Mouse (Mus musculus) heart, embryonic 14.5 days (tissue): Measurements from ENCODE around the gene Abcd3. TPM values are rescaled to one million over a fixed set of nuclear protein-coding genes. Genes with fewer than 3 reads are reported as not detected.

ENCODE experiments used
- ATAC-seq: fragments of 200-750 bp; cut with Nextera tagmentation; 2 replicates; pipeline ENCODE4 v1.8.0; 2017; ENCODE audit warnings: low read depth, moderate TSS enrichment; ENCODE audit not compliant: insufficient number of reproducible peaks, insufficient read depth, low FRiP score
- H3K27ac ChIP-seq, 2 experiments: fragments of 200-500 bp in 1 of 2; fragments of 300-500 bp in 1 of 2; sonication (generic) in 1 of 2; replicated peaks in 1 of 2; 2 replicates each; pipeline ENCODE4 v1.5.1; 2012 to 2014; ENCODE audit warnings: low read depth in 2 of 2, low read length in 2 of 2, control low read depth in 1 of 2, mild to moderate bottlenecking in 1 of 2, mixed read lengths in 1 of 2; ENCODE audit not compliant: control insufficient read depth in 1 of 2, insufficient read depth in 1 of 2
- H3K27me3 ChIP-seq: fragments of 300-500 bp; sonication (generic); 2 replicates; pipeline ENCODE4 v1.6.1; 2014; ENCODE audit warnings: mild to moderate bottlenecking, low read length, control low read depth; ENCODE audit not compliant: control insufficient read depth, insufficient read depth
- H3K36me3 ChIP-seq: fragments of 300-500 bp; sonication (generic); 2 replicates; pipeline ENCODE4 v1.6.1; 2014; ENCODE audit warnings: mild to moderate bottlenecking, control low read depth, low read length, mixed read lengths; ENCODE audit not compliant: control insufficient read depth, insufficient read depth
- H3K4me1 ChIP-seq, 2 experiments: fragments of 200-500 bp in 1 of 2; fragments of 300-500 bp in 1 of 2; sonication (generic) in 1 of 2; 2 replicates each; pipeline ENCODE4 v1.6.1; 2012 to 2014; ENCODE audit warnings: low read length in 2 of 2, control low read depth in 1 of 2, mixed read lengths in 1 of 2; ENCODE audit not compliant: control insufficient read depth in 2 of 2, insufficient read depth in 2 of 2
- H3K4me2 ChIP-seq: fragments of 300-500 bp; sonication (generic); 2 replicates; pipeline ENCODE4 v1.6.1; 2014; ENCODE audit warnings: mild to moderate bottlenecking, low read length
- H3K4me3 ChIP-seq, 2 experiments: fragments of 200-500 bp in 1 of 2; fragments of 300-500 bp in 1 of 2; sonication (generic) in 1 of 2; 2 replicates each; pipeline ENCODE4 v1.5.1; 2012 to 2014; ENCODE audit warnings: low read length in 2 of 2, mild to moderate bottlenecking in 2 of 2, control low read depth in 1 of 2, low read depth in 1 of 2, moderate library complexity in 1 of 2; ENCODE audit not compliant: control insufficient read depth in 1 of 2, insufficient read depth in 1 of 2
- H3K9ac ChIP-seq: fragments of 300-500 bp; sonication (generic); 2 replicates; pipeline ENCODE4 v1.6.1; 2014; ENCODE audit warnings: mild to moderate bottlenecking, low read length
- H3K9me3 ChIP-seq: fragments of 300-500 bp; sonication (generic); 2 replicates; pipeline ENCODE4 v1.6.1; 2016; ENCODE audit warnings: low read length, control low read depth; ENCODE audit not compliant: control insufficient read depth
- WGBS: fragments of 180-500 bp; shearing (Covaris S2); extraction: QIAGEN DNeasy Blood & Tissue Kit; methylation state at CpG from one replicate; pipeline ENCODE4 v1.1.7; 2014; 5-methylcytosine and 5-hydroxymethylcytosine counted together
- polyA plus RNA-seq: library from polyadenylated mRNA; unstranded; fragments of >200 nt; fragmentation: Nextera tagmentation; extraction: Ambion mirVana; gene quantifications from 2 replicates; pipeline ENCODE4 v1.2.1, GENCODE M21; 2014

The Abcd3 gene
- polyA plus RNA-seq, 1 experiment from 2014 or later, result 49.5 TPM

GRCm38 (mm10) chr3:121834250-121834649 lies 19.1 kb upstream of the Abcd3 start:
- H3K9ac ChIP-seq, result no peak overlapping the region
- no peaks in the 10 kb centered on the region for H3K4me1 ChIP-seq
- H3K27ac ChIP-seq, result no peak overlapping the region
- no peak overlapping the region for H3K4me3 ChIP-seq
- 74% methylated on average over 4 of the region's 4 CpGs for WGBS
- no peaks in the 10 kb centered on the region for H3K36me3 ChIP-seq
- no peak for ATAC-seq
- no peak overlapping the region for H3K4me2 ChIP-seq
- H3K27me3 ChIP-seq, result no peaks in the 10 kb centered on the region
- H3K9me3 ChIP-seq, result no peaks in the 10 kb centered on the region

GRCm38 (mm10) chr3:121825092-121825491 lies 10.0 kb upstream of the Abcd3 start:
- H3K4me3 ChIP-seq, result no peak overlapping the region
- H3K27me3 ChIP-seq, result no peaks in the 10 kb centered on the region
- no peaks in the 10 kb centered on the region for H3K36me3 ChIP-seq
- ATAC-seq, result no peak
- H3K27ac ChIP-seq, result no peak overlapping the region
- 0 out of 2 replicates have a peak, but pooled peaks cover 3% of the 10 kb centered on the region for H3K9me3 ChIP-seq
- no peak overlapping the region for H3K4me2 ChIP-seq
- H3K4me1 ChIP-seq, result no peaks in the 10 kb centered on the region
- WGBS, result 42% methylated on average over 1 of the region's 1 CpGs
- no peak overlapping the region for H3K9ac ChIP-seq

GRCm38 (mm10) chr3:121824319-121824718 lies 9.2 kb upstream of the Abcd3 start:
- Histone ChIP-seq H3K27ac (no peak overlapping the region), H3K9me3 (0 out of 2 replicates have a peak, but pooled peaks cover 3% of the 10 kb centered on the region), H3K4me1 (no peaks in the 10 kb centered on the region), H3K9ac (no peak overlapping the region), H3K4me3 (no peak overlapping the region), H3K4me2 (no peak overlapping the region), H3K36me3 (no peaks in the 10 kb centered on the region), H3K27me3 (no peaks in the 10 kb centered on the region)
- no peak for ATAC-seq
- 88% methylated on average over 1 of the region's 1 CpGs for WGBS

- Histone ChIP-seq H3K36me3 (no peaks in the 10 kb centered on the region), H3K4me2 (no peak overlapping the region), H3K9ac (no peak overlapping the region), H3K4me3 (no peak overlapping the region), H3K4me1 (no peaks in the 10 kb centered on the region), H3K9me3 (0 out of 2 replicates have a peak, but pooled peaks cover 3% of the 10 kb centered on the region), H3K27me3 (no peaks in the 10 kb centered on the region), H3K27ac (no peak overlapping the region)
- 88% methylated on average over 5 of the region's 5 CpGs for WGBS
- no peak for ATAC-seq
These were observed 7.5 kb upstream of the Abcd3 start for GRCm38 (mm10) chr3:121822643-121823042.

GRCm38 (mm10) chr3:121821559-121822143 lies 6.5 kb upstream of the Abcd3 start:
- no peaks in the 10 kb centered on the region for H3K9me3 ChIP-seq
- no peak for ATAC-seq
- 77% methylated on average over 8 of the region's 8 CpGs for WGBS
- H3K4me2 ChIP-seq, result no peak overlapping the region
- no peak overlapping the region for H3K9ac ChIP-seq
- H3K4me3 ChIP-seq, result no peak overlapping the region
- H3K27ac ChIP-seq, result no peak overlapping the region
- no peaks in the 10 kb centered on the region for H3K4me1 ChIP-seq
- no peaks in the 10 kb centered on the region for H3K27me3 ChIP-seq
- no peaks in the 10 kb centered on the region for H3K36me3 ChIP-seq

- Histone ChIP-seq H3K36me3 (no peaks in the 10 kb centered on the region), H3K4me2 (no peak overlapping the region), H3K27ac (no peak overlapping the region), H3K9ac (no peak overlapping the region), H3K4me1 (peaks cover 0 to 5% of the 10 kb centered on the region in 2 experiments; a peak in 2 of 4 replicates), H3K4me3 (no peak overlapping the region), H3K9me3 (no peaks in the 10 kb centered on the region), H3K27me3 (no peaks in the 10 kb centered on the region)
- 76% methylated on average over 3 of the region's 3 CpGs for WGBS
- ATAC-seq, result no peak
These were observed 4.6 kb upstream of the Abcd3 start for GRCm38 (mm10) chr3:121819693-121820200.

- no peak overlapping the region for H3K4me2 ChIP-seq
- no peak overlapping the region for H3K4me3 ChIP-seq
- no peaks in the 10 kb centered on the region for H3K27me3 ChIP-seq
- no peak overlapping the region for H3K9ac ChIP-seq
- H3K9me3 ChIP-seq, result no peaks in the 10 kb centered on the region
- ATAC-seq, result no peak
- H3K36me3 ChIP-seq, result no peaks in the 10 kb centered on the region
- 77% methylated on average over 10 of the region's 10 CpGs for WGBS
- peaks cover 0 to 8% of the 10 kb centered on the region in 2 experiments; a peak in 2 of 4 replicates for H3K4me1 ChIP-seq
- H3K27ac ChIP-seq, result no peak overlapping the region
These were observed 3.8 kb upstream of the Abcd3 start for GRCm38 (mm10) chr3:121818736-121819396.
